Mouse (Mus musculus) limb, embryonic 12.5 days (tissue): ENCODE results near the gene Psmb3. TPM values are rescaled to one million over a fixed set of nuclear protein-coding genes. Genes with fewer than 3 reads are reported as not detected.

Experiments used
- ATAC-seq: fragments of 200-750 bp; cut with Nextera tagmentation; 2 replicates; pipeline ENCODE4 v1.8.0; 2017; ENCODE audit warnings: low read depth, moderate TSS enrichment; ENCODE audit not compliant: insufficient number of reproducible peaks, insufficient read depth, low FRiP score, low TSS enrichment
- H3K27ac ChIP-seq: fragments of 300-500 bp; sonication (generic); 2 replicates; pipeline ENCODE4 v1.5.1; 2016; ENCODE audit warnings: mild to moderate bottlenecking, moderate library complexity
- H3K27me3 ChIP-seq: fragments of 300-500 bp; sonication (generic); 2 replicates; pipeline ENCODE4 v1.6.1; 2016; ENCODE audit warnings: mild to moderate bottlenecking, moderate library complexity
- H3K36me3 ChIP-seq: fragments of 300-500 bp; sonication (generic); 2 replicates; pipeline ENCODE4 v1.6.1; 2016; ENCODE audit warnings: mild to moderate bottlenecking, moderate library complexity
- H3K4me1 ChIP-seq: fragments of 300-500 bp; sonication (generic); replicated peaks from 2 replicates; pipeline ENCODE4 v1.6.1; 2016
- H3K4me2 ChIP-seq: fragments of 300-500 bp; sonication (generic); 2 replicates; pipeline ENCODE4 v1.6.1; 2016; ENCODE audit warnings: mild to moderate bottlenecking, moderate library complexity
- H3K4me3 ChIP-seq: fragments of 300-500 bp; sonication (generic); replicated peaks from 2 replicates; pipeline ENCODE4 v1.5.1; 2016; ENCODE audit warnings: mild to moderate bottlenecking
- H3K9ac ChIP-seq: fragments of 300-500 bp; sonication (generic); replicated peaks from 2 replicates; pipeline ENCODE4 v1.6.1; 2016; ENCODE audit warnings: mild to moderate bottlenecking, moderate library complexity
- H3K9me3 ChIP-seq: fragments of 300-500 bp; sonication (generic); 2 replicates; pipeline ENCODE4 v1.6.1; 2016; ENCODE audit warnings: mild to moderate bottlenecking, moderate library complexity
- WGBS: fragments of 180-500 bp; shearing (Covaris S2); methylation state at CpG from one replicate; pipeline ENCODE4 v1.1.7; 2016; 5-methylcytosine and 5-hydroxymethylcytosine counted together
- polyA plus RNA-seq: library from polyadenylated mRNA; unstranded; fragments of >200 nt; fragmentation: Nextera tagmentation; extraction: Ambion mirVana; gene quantifications from 2 replicates; pipeline ENCODE4 v1.2.1, GENCODE M21; 2016

Gene Psmb3
- polyA plus RNA-seq, 1 experiment from 2014 or later: 481 TPM

DNA sequence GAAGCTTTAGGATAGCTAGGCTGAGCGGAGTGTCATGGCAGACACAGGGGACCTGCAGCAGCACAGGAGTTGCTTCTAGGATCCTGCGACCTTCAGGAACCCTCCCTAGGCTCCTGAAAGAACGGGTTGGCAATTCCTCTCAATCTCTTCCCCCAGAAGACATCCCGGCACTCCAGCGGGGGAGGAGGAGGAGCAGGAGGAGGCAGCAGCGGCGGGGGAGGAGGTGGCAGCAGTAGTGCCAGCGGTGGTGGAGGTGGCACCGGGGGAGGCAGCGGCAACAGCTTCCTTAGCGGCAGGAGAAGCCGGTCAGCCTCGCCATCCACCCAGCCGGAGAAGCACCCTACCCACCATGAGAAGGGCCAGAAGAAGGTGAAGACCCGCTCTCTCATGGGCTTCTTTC is 33.9 kb upstream of the Psmb3 start:
- H3K9me3 ChIP-seq: no peaks in the 10 kb centered on the region
- no peak overlapping the region for H3K27ac ChIP-seq
- no peak for ATAC-seq
- H3K36me3 ChIP-seq: peaks cover 91% of the 10 kb centered on the region
- no peaks in the 10 kb centered on the region for H3K27me3 ChIP-seq
- WGBS: 68% methylated on average over 15 of the region's 15 CpGs
- no peak overlapping the region for H3K4me2 ChIP-seq
- peaks cover 30% of the 10 kb centered on the region for H3K4me1 ChIP-seq
- H3K4me3 ChIP-seq: no peak overlapping the region
- H3K9ac ChIP-seq: 0 out of 2 replicates have a peak overlapping the region, but pooled peaks have one; percentile 27

DNA sequence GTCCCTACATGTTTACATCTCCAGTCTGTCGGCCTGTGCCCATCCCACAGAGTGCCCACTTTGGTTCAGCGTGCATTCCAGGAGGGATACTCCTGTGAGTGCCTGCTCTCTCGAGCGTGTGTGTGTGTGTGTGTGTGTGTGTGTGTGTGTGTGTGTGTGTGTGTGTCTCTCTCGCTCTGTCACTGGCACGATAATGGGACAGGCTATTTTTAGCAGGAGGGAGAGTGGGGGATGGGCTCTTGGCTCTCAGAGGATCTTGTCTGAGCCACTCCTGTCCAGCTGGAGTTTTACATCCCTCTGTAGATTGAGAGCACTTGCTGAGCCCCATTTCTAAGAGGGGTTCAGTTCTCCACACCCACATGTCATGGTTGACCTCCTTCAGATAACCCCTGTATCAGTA is 33.4 kb upstream of the Psmb3 start:
- Histone ChIP-seq H3K27ac (peak overlapping the region; percentile 23; the same call in 1 of the 2 replicates), H3K4me3 (no peak overlapping the region), H3K36me3 (peaks cover 96% of the 10 kb centered on the region), H3K27me3 (no peaks in the 10 kb centered on the region), H3K9me3 (no peaks in the 10 kb centered on the region), H3K4me2 (no peak overlapping the region), H3K4me1 (peaks cover 24% of the 10 kb centered on the region), H3K9ac (no peak overlapping the region)
- 35% methylated on average over 5 of the region's 6 CpGs for WGBS
- no peak for ATAC-seq

DNA sequence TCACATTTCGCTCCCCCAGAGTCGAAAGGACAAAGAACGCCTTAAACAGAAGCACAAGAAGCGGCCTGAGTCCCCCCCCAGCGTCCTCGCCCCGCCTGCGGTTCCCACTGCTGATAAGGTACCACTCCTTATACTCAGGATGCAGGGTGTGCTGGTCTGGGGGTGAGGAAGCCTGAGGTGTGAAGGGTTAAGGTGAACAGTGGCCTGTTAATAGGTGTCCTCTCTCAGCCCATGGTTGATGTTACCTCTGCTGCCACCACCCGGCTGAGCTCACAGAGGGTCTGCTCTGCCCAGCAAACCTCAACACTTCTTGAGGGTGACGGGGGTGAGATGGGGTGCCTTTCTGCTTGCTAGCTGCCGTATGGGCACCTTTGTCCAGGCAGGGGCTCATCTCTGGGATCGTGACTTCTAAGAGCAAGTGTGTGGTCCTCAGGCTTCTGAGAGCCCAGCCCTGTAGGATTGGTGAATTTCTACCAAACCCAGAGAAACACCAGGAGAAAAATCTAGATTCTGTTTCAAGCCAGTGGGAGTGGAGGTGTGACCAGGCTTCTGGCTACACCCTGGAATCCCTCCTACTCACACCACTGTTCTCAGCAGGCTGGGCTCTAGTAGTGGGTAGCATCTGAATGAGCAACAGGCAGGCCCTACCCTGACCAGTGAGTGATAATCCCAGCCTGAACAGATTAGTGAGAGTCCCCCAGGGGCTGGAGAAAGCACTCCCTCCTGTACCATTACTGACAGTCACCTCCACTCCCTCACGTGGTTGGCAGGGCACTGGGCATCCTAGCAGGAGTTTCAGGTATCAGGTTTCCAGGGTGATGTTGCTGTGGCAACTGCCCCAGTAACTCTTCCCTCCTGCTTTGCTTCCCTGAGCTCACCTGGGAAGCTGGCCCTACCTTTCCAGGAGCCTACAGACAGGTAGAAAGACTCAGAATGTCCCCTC is 32.7 kb upstream of the Psmb3 start:
- Histone ChIP-seq H3K4me1 (peaks cover 19% of the 10 kb centered on the region; the same call in 1 of the 2 replicates), H3K36me3 (peaks cover 100% of the 10 kb centered on the region), H3K9ac (no peak overlapping the region), H3K9me3 (no peaks in the 10 kb centered on the region), H3K4me3 (no peak overlapping the region), H3K27me3 (no peaks in the 10 kb centered on the region), H3K4me2 (no peak overlapping the region), H3K27ac (peak overlapping the region; percentile 53)
- WGBS: 68% methylated on average over 13 of the region's 13 CpGs
- ATAC-seq: no peak

DNA sequence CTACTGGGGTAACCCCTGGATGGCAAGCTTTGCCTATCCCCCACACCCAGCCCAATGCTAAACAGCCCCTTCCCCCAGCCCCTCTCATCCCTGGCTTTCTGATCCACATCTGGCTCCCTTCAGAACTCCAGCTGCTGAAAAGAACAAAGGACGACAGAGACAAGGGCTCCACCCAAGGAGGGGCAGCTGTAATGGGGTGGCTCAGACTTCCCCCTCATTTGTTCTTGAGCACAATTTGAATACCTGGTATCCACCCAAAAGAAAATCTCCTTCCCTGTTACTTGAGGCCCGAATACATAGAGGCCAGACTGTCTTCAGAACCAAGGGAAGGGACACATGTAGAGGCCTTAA is 32.0 kb upstream of the Psmb3 start:
- ATAC-seq: no peak
- no peak overlapping the region for H3K4me3 ChIP-seq
- H3K9me3 ChIP-seq: no peaks in the 10 kb centered on the region
- H3K4me1 ChIP-seq: peaks cover 19% of the 10 kb centered on the region; the same call in 1 of the 2 replicates
- peaks cover 100% of the 10 kb centered on the region for H3K36me3 ChIP-seq
- H3K4me2 ChIP-seq: no peak overlapping the region
- 58% methylated on average over 2 of the region's 2 CpGs for WGBS
- no peak overlapping the region for H3K27ac ChIP-seq
- H3K27me3 ChIP-seq: no peaks in the 10 kb centered on the region
- no peak overlapping the region for H3K9ac ChIP-seq

DNA sequence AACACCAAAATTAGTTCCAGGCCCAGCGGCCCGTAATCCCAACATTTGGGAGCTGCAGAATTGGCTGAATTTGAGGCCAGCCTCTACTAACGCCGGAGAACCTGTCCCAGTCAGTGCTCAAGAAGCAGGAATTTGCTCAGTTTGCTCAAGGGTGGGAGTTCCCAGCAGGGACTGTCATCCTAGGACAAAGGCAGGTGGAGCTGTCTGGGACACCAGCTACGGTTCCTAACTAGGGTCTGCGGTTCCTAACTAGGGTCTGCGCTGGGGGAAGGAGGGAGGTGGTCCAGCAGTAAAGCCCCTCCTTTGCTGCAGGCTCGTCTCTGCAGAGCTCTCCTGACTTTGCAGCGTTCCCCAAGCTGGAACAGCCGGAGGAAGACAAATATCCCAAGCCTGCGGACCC is 30.1 kb upstream of the Psmb3 start:
- no peak overlapping the region for H3K4me2 ChIP-seq
- WGBS: 90% methylated on average over 11 of the region's 11 CpGs
- H3K4me3 ChIP-seq: no peak overlapping the region
- peaks cover 100% of the 10 kb centered on the region for H3K36me3 ChIP-seq
- H3K9ac ChIP-seq: no peak overlapping the region
- H3K4me1 ChIP-seq: peaks cover 27% of the 10 kb centered on the region; the same call in 1 of the 2 replicates
- H3K9me3 ChIP-seq: no peaks in the 10 kb centered on the region
- no peak overlapping the region for H3K27ac ChIP-seq
- no peak for ATAC-seq
- no peaks in the 10 kb centered on the region for H3K27me3 ChIP-seq

DNA sequence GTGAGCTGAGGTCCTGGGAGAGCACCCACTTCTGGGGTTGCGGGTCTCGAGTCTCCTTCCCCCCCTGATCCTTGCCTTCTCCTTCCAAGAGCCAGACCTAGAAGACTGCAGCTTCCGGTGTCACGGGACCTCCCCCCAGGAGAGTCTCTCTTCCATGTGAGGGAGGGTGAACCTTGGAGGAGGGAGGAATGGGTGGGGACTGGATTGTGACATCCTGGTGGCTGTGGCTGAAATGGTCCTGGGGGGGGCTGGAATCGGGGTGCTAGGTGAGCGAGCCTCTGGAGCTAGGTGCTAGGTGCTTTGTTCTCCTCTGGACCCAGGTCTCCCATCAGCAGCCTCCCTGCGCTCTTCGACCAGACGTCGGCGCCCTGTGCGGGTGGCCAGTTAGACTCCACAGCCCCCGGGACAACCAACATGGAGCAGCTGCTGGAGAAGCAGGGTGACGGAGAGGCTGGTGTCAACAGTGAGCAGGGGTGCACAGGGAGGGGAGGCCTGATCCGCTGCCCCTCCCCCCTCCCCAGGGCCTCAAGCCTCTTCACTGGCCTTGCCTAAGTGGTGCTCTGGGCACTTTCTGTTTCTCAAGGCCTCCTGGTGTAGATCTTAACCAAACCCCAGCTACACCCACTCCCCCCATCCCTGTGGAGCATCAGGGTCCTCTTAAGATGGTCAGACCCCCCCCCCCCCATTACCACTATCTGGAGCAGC is 27.0 kb upstream of the Psmb3 start:
- Histone ChIP-seq H3K4me2 (no peak overlapping the region), H3K36me3 (peaks cover 97% of the 10 kb centered on the region), H3K27me3 (no peaks in the 10 kb centered on the region), H3K9ac (no peak overlapping the region), H3K4me1 (peaks cover 8% of the 10 kb centered on the region; the same call in 1 of the 2 replicates), H3K4me3 (no peak overlapping the region), H3K27ac (no peak overlapping the region), H3K9me3 (no peaks in the 10 kb centered on the region)
- ATAC-seq: no peak
- 86% methylated on average over 15 of the region's 15 CpGs for WGBS

DNA sequence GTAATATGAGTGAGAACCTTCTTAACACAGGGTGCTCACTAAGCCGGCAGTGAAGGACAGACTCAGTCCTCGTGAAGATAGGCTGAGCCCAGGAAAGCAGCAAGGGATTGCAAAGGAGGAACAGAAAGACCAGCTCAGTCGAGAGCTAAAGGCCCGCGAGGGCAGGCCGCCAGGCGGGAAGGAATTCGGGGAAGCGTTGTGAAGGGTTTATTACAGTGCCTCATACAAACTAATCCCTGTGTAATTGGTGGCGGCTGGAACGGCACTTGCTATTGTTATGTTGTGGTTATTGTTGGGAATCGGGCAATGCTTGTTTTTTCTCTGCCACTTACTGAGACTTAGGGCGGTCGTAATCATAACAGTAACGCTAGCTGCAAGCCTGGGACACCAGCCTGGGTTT is 25.8 kb upstream of the Psmb3 start:
- Histone ChIP-seq H3K27ac (no peak overlapping the region), H3K36me3 (peaks cover 97% of the 10 kb centered on the region), H3K9me3 (no peaks in the 10 kb centered on the region)

DNA sequence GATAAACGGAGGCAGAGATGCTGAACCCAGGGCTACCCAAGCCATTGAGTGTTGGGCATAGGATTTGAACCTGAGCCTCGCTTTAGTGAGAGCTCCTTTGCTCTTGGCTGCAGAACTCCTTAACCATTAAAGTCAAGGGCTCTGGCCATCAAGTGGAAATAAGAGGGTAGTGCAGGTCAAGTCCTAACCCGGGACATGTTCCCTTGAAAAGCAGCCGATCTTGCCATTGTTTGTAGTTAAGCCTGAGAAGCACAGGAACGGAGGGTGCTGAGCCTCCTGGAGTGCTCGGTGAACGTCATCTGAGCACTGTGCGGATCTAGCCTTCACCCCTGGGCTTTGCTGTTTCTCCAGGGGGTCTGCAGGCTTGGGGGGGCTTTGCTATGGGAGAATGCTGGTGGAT is 25.4 kb upstream of the Psmb3 start:
- WGBS: 66% methylated on average over 8 of the region's 8 CpGs
- Histone ChIP-seq H3K4me3 (no peak overlapping the region), H3K36me3 (peaks cover 96% of the 10 kb centered on the region), H3K9ac (no peak overlapping the region), H3K27me3 (no peaks in the 10 kb centered on the region), H3K9me3 (no peaks in the 10 kb centered on the region), H3K4me1 (peaks cover 8% of the 10 kb centered on the region; the same call in 1 of the 2 replicates), H3K27ac (peak overlapping the region; percentile 8; the same call in 1 of the 2 replicates), H3K4me2 (no peak overlapping the region)
- ATAC-seq: no peak

More for the DNA sequence above, 25.8 kb upstream of the Psmb3 start:
- Histone ChIP-seq H3K27me3 (no peaks in the 10 kb centered on the region), H3K4me1 (peaks cover 8% of the 10 kb centered on the region; the same call in 1 of the 2 replicates), H3K4me2 (no peak overlapping the region), H3K9ac (no peak overlapping the region), H3K4me3 (no peak overlapping the region)
- ATAC-seq: no peak
- WGBS: 55% methylated on average over 15 of the region's 15 CpGs

DNA sequence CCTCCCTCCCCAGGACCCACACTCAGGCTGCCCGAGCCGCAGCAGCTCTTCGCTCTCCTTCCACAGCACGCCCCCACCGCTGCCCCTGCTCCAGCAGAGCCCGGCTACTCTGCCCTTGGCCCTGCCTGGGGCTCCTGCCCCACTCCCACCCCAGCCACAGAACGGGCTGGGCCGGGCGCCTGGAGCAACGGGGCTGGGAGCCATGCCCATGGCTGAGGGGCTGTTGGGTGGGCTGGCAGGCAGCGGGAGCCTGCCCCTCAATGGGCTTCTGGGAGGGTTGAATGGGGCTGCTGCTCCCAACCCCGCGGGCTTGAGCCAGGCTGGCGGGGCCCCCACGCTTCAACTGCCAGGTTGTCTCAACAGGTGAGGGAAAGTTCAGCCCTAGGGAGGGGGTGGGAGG is 24.9 kb upstream of the Psmb3 start:
- Histone ChIP-seq H3K9ac (no peak overlapping the region), H3K36me3 (peaks cover 94% of the 10 kb centered on the region), H3K4me2 (no peak overlapping the region), H3K9me3 (no peaks in the 10 kb centered on the region), H3K4me1 (peaks cover 8% of the 10 kb centered on the region; the same call in 1 of the 2 replicates), H3K27me3 (no peaks in the 10 kb centered on the region), H3K4me3 (no peak overlapping the region), H3K27ac (peak overlapping the region; percentile 8; the same call in 1 of the 2 replicates)
- 91% methylated on average over 15 of the region's 15 CpGs for WGBS
- ATAC-seq: no peak

DNA sequence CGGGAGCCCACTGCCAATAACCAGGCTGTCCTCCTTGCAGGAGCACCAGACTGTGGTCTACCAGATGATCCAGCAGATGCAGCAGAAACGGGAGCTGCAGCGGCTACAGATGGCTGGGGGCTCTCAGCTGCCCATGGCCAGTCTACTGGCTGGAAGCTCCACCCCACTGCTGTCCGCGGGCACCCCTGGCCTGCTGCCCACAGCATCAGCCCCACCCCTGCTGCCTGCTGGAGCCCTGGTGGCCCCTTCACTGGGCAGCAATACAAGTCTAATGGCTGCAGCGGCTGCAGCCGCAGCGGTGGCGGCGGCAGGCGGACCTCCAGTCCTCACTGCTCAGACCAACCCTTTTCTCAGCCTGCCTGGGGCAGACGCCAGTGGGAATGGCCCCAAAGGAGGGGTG is 22.8 kb upstream of the Psmb3 start:
- Histone ChIP-seq H3K4me1 (peaks cover 16% of the 10 kb centered on the region), H3K4me3 (no peak overlapping the region), H3K9ac (no peak overlapping the region), H3K4me2 (no peak overlapping the region), H3K27ac (no peak overlapping the region), H3K9me3 (no peaks in the 10 kb centered on the region), H3K36me3 (peaks cover 75% of the 10 kb centered on the region), H3K27me3 (no peaks in the 10 kb centered on the region)
- no peak for ATAC-seq
- 89% methylated on average over 12 of the region's 12 CpGs for WGBS

DNA sequence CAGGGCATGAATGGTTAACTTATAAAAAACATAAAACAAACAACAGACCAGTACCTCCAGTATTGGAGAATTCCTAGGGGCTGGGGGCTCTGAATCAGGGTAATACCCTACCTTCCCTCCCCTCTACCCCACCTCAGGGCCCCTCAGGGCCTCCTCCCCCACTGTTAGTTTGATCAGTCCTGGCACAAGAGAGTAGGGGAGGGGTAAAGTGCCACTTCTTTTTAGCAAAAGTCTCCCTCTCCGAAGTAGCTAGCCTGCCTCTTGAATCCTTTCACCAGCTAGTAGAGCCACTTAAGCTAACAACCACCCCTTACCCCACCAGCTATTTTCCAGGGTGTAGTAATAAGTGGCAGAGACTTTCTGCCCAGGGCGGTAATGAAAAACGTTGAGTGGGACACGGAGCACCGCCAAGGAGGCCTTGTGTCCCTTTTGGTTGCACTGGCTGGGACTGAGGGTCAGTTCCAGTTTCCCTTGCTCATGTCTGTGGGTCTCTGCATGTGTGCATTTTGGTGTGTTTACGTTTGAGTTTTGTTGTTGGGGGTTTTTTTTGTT is 20.6 kb upstream of the Psmb3 start:
- Histone ChIP-seq H3K9me3 (no peaks in the 10 kb centered on the region), H3K4me2 (no peak overlapping the region), H3K4me3 (no peak overlapping the region), H3K4me1 (peaks cover 24% of the 10 kb centered on the region), H3K36me3 (peaks cover 61% of the 10 kb centered on the region), H3K9ac (peak overlapping the region; percentile 27; the same call in 1 of the 2 replicates), H3K27me3 (no peaks in the 10 kb centered on the region), H3K27ac (0 out of 2 replicates have a peak overlapping the region, but pooled peaks have one; percentile 12)
- no peak for ATAC-seq
- WGBS: 79% methylated on average over 6 of the region's 6 CpGs
